Comparison of ENCODE assay signal across 9 mouse cellular contexts in the genomic region with DNA sequence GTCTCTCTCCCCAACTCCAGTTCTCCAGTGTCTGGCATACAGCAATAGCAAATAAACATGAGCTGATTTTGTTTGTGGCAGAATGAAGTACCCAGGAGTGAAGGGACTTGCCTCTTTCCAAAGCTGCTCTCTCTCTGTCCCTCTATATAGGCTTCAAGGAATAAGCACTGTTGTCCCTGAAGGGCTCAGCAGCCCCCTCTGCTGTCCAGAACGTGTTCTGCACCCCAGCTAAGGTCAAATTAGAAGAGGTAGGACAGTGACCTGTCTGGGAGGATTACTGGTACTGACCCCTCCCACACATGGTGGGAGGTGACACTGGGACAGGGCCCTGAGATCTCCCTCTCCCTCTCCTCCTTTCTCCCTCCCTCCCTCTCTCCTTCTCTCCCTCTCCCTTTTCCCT.
DNase-seq lines count a peak whose midpoint lies in the region; ATAC-seq and TF ChIP-seq lines count a peak whose summit lies in the region.
"Had no signal": no experiment of that assay in that cellular context is flagged by ENCODE, and none has a peak within 500 bp of the region (broad histone marks: within the 10 kb centered on the region; RNA-seq: fewer than 3 reads in every experiment).

No protein-coding gene starts in this region.

- H3K4me2 ChIP-seq in lung, embryonic 14.5 days: peak overlapping the region; percentile 40; the same call in 1 of the 2 replicates
- H3K4me2 ChIP-seq: liver, embryonic 15.5 days had no signal

- H3K27me3 ChIP-seq in lung, embryonic 14.5 days (ENCODE audit: insufficient read depth, low read length): no peaks in the 10 kb centered on the region
- peaks cover 8% of the 10 kb centered on the region; the same call in 1 of the 2 replicates for H3K27me3 ChIP-seq in small intestine, adult 2 months (ENCODE audit: control insufficient read depth, insufficient read depth, low read length)

- no peaks in the 10 kb centered on the region for H3K9me3 ChIP-seq in ES-E14 (ENCODE audit: control insufficient read depth, insufficient read depth, low read depth, low read length)
- no peaks in the 10 kb centered on the region for H3K9me3 ChIP-seq in lung, embryonic 14.5 days (ENCODE audit: low read depth, low read length)
- H3K9me3 ChIP-seq: liver, embryonic 15.5 days had no signal

- no peak for ATAC-seq in CD4-positive, CD25-positive, alpha-beta regulatory T cell, adult 4 months
- peak; percentile 41; the same call in 1 of the 2 replicates for ATAC-seq in lung, embryonic 14.5 days (ENCODE audit: insufficient read depth)

- TF ChIP-seq CTCF in lung, embryonic 14.5 days (IDR thresholded peaks at IDR 0.05; ENCODE audit: low read depth): peak; percentile 83
- peak; percentile 67; the same call in 1 of the 2 replicates for TF ChIP-seq CTCF in small intestine, adult 2 months (IDR thresholded peaks at IDR 0.05; ENCODE audit: extremely low read depth, insufficient read length, insufficient replicate concordance, low read depth, low read length)

- H3K9ac ChIP-seq in ES-E14 (ENCODE audit: insufficient read depth, low read depth, low read length, poor library complexity, severe bottlenecking): no peak overlapping the region
- no peak overlapping the region for H3K9ac ChIP-seq in lung, embryonic 14.5 days
- H3K9ac ChIP-seq: liver, embryonic 15.5 days had no signal

- H3K36me3 ChIP-seq in ES-E14 (ENCODE audit: control insufficient read depth, insufficient read depth, low read length, poor library complexity, severe bottlenecking): no peaks in the 10 kb centered on the region
- no peaks in the 10 kb centered on the region for H3K36me3 ChIP-seq in lung, embryonic 14.5 days (ENCODE audit: insufficient read depth)
- no peaks in the 10 kb centered on the region for H3K36me3 ChIP-seq in small intestine, adult 2 months (ENCODE audit: control insufficient read depth, insufficient read depth, low read length)
- H3K36me3 ChIP-seq: liver, embryonic 15.5 days had no signal

- no peak overlapping the region for H3K27ac ChIP-seq in ES-E14 (ENCODE audit: insufficient read depth, low read depth, low read length, poor library complexity, severe bottlenecking)
- no peak overlapping the region for H3K27ac ChIP-seq in lung, embryonic 14.5 days (ENCODE audit: low read depth)
- no peak overlapping the region for H3K27ac ChIP-seq in small intestine, adult 2 months (ENCODE audit: insufficient read depth, low read depth, low read length)
- H3K27ac ChIP-seq: liver, embryonic 15.5 days had no signal

- no peak for TF ChIP-seq POLR2A in small intestine, adult 2 months (IDR thresholded peaks at IDR 0.05; ENCODE audit: low read depth, low read length)

- peaks cover 0 to 6% of the 10 kb centered on the region in 2 experiments; a peak in 2 of 4 replicates for H3K4me1 ChIP-seq in ES-E14 (ENCODE audit: control insufficient read depth in 2 of 2, insufficient read depth in 2 of 2, low read length in 2 of 2, poor library complexity in 1 of 2)
- peaks cover 18% of the 10 kb centered on the region for H3K4me1 ChIP-seq in lung, embryonic 14.5 days (ENCODE audit: insufficient read depth)
- peaks cover 6% of the 10 kb centered on the region; the same call in 1 of the 2 replicates for H3K4me1 ChIP-seq in small intestine, adult 2 months (ENCODE audit: control insufficient read depth, insufficient read depth, insufficient read length, low read length)
- H3K4me1 ChIP-seq: liver, embryonic 15.5 days had no signal

- no peak overlapping the region for H3K4me3 ChIP-seq in ES-E14 (ENCODE audit: insufficient read depth in 1 of 2, low read depth in 1 of 2, low read length in 2 of 2, poor library complexity in 1 of 2, severe bottlenecking in 1 of 2)
- no peak overlapping the region for H3K4me3 ChIP-seq in lung, embryonic 14.5 days (ENCODE audit: low read depth, low read length)
- H3K4me3 ChIP-seq in small intestine, adult 2 months (ENCODE audit: low read depth, low read length): no peak overlapping the region
- H3K4me3 ChIP-seq: liver, embryonic 15.5 days had no signal

- in situ Hi-C loops in ES-E14 (cut with MboI; ENCODE audit: low sequenced_read_pairs in 2 of 2, unreplicated experiment in 2 of 2): no loop called here

- peak; percentile 42 for DNase-seq in CD4-positive, CD25-positive, alpha-beta regulatory T cell, adult 2 months (ENCODE audit: low read depth, low spot score)
- DNase-seq in ES-E14 (ENCODE audit: low read depth, low spot score): peak; percentile 59
- DNase-seq in cerebellum, adult 8-10 months: peak; percentile 34
- DNase-seq in gastrocnemius, adult 8-10 months (ENCODE audit: low spot score in 2 of 2): peak; percentile 60 to 63
- peak; percentile 56 to 77 for DNase-seq in kidney, postnatal 25 days
- peak; percentile 88 for DNase-seq in lung, embryonic 14.5 days

- WGBS in lung, embryonic 14.5 days: 0% methylated on average over 1 of the region's 1 CpGs
- WGBS in small intestine, adult 2 months: 0% methylated on average over 1 of the region's 1 CpGs

TF ChIP-seq in ES-E14, 5 proteins besides CTCF, POLR2A, EP300 and RAD21:
- TF ChIP-seq ZNF384 (IDR thresholded peaks at IDR 0.05; ENCODE audit: low read depth, low read length) (no peak), CHD2 (IDR thresholded peaks at IDR 0.05; ENCODE audit: low read depth, low read length) (no peak), HCFC1 (IDR thresholded peaks at IDR 0.05; ENCODE audit: borderline replicate concordance, insufficient read depth, low read length) (no peak), ZC3H11A (IDR thresholded peaks at IDR 0.05; ENCODE audit: borderline replicate concordance, low read depth, low read length) (no peak), MAFK (IDR thresholded peaks at IDR 0.05; ENCODE audit: insufficient read depth, low read depth, low read length) (no peak)

Comparison
In these comparisons a context has a peak if more than half of its experiments do, and no peak if none do; other contexts are left out.
1. DNase-seq: peak in every context shown above with its lines; median percentile 88 in lung, embryonic 14.5 days; 66 in kidney, postnatal 25 days; 62 in gastrocnemius, adult 8-10 months; 59 in ES-E14; 42 in CD4-positive, CD25-positive, alpha-beta regulatory T cell, adult 2 months; 34 in cerebellum, adult 8-10 months.